Mouse (Mus musculus) MEL (cell line): ENCODE data around the gene Ovca2.

Experiments
- EP300 ChIP-seq, 2 experiments: IDR thresholded peaks; 2 replicates each; pipeline ENCODE4 v1.6.1; 2011; ENCODE audit warnings: improper control_type of control experiment in 2 of 2, low read length in 2 of 2, low read depth in 1 of 2, mild to moderate bottlenecking in 1 of 2
- USF1 ChIP-seq: IDR thresholded peaks from 2 replicates; pipeline ENCODE4 v1.6.1; 2014; ENCODE audit warnings: low read depth, mild to moderate bottlenecking, inconsistent platforms, low read length, improper control_type of control experiment, moderate library complexity

- TF ChIP-seq EP300 (IDR thresholded peaks at IDR 0.05; ENCODE audit: low read depth in 1 of 2, low read length in 2 of 2) (no peak), USF1 (no peak)
Measured at GRCm38 (mm10) chr11:75126384-75126783, 52.3 kb downstream of the Ovca2 start.
